ENCODE assay signal across 14 mouse cellular contexts in the genomic region with DNA sequence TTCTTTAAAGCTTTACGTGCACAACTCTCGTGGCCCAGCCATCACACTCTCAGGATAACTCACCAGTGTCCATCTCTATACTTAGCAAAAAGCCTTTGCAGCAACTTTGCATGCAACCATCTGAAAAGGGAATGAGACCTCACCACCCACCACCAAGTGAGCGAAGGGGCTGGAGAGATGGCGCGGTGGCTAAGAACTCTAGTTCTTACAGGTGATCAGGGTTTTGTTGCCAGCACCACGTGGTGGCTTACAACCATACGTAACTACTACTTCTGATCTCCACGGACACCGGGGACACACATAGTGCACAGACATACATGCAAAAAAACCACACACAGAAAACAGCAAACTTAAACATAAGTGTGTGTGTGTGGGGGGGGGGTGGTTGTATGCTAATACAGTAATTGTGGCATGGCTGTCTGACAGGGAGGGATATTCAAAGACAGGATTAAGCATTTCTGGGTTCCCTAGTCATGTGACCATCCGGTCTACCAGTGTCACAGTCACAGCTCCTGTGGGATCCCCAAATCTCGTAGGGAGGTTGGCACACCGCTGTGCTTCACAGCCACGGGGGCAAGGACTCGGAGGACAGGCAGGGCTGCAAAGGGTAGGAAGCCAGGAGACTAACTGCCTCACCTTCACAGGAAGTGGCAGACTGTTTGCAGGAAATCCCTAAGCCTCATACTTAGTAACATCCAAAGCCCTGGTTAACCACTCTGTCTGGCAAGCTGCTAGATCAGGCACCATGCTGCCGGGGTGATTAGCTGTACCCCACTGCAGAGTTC. TPM values are rescaled to one million over a fixed set of nuclear protein-coding genes. Genes with fewer than 3 reads are reported as not detected.
DNase-seq lines count a peak whose midpoint lies in the region; ATAC-seq and TF ChIP-seq lines count a peak whose summit lies in the region.
"Had no signal": no experiment of that assay in that cellular context is flagged by ENCODE, and none has a peak within 500 bp of the region (broad histone marks: within the 10 kb centered on the region; RNA-seq: fewer than 3 reads in every experiment).

No protein-coding gene starts in this region.

- no peaks in the 10 kb centered on the region for H3K9me3 ChIP-seq in megakaryocyte, embryonic 14.5 days
- no peaks in the 10 kb centered on the region for H3K9me3 ChIP-seq in lung, postnatal 0 days (ENCODE audit: low read length)
- H3K9me3 ChIP-seq: hindbrain, embryonic 15.5 days; midbrain, embryonic 13.5 days had no signal

- no peak for TF ChIP-seq CTCF in lung, postnatal 0 days (IDR thresholded peaks at IDR 0.05)

- DNase-seq in spleen, postnatal 10 days (ENCODE audit: low spot score in 2 of 2), result peak; percentile 43 to 49
- no peak for DNase-seq in spleen, adult 12 weeks (ENCODE audit: low spot score)
- DNase-seq in thymus, postnatal 36 days, result peak; percentile 80 to 85
- DNase-seq in lung, postnatal 14 days, result no peak
- DNase-seq in c-Kit-positive CD71-positive TER-119-positive erythroid progenitor cells, embryonic 14.5 days (ENCODE audit: low spot score), result no peak
- no peak for DNase-seq in lung, postnatal 0 days (ENCODE audit: low spot score)
- DNase-seq: adrenal gland, adult 8-10 months; cerebellum, adult 11 months; layer of hippocampus, postnatal 36 days had no signal

- no peak overlapping the region for H3K4me2 ChIP-seq in lung, postnatal 0 days (replicated peaks; ENCODE audit: low read depth, low read length)
- H3K4me2 ChIP-seq: hindbrain, embryonic 15.5 days; midbrain, embryonic 13.5 days had no signal

- ATAC-seq in granulocyte monocyte progenitor cell, adult 5-6 weeks (replicated peaks; ENCODE audit: poor library complexity, severe bottlenecking), result peak; percentile 56
- ATAC-seq in lung, postnatal 0 days, result no peak
- ATAC-seq: midbrain, embryonic 13.5 days had no signal

- peaks cover 98% of the 10 kb centered on the region for H3K4me1 ChIP-seq in megakaryocyte, embryonic 14.5 days
- H3K4me1 ChIP-seq in lung, postnatal 0 days (ENCODE audit: insufficient read depth, low read depth, low read length), result no peaks in the 10 kb centered on the region
- H3K4me1 ChIP-seq: midbrain, embryonic 13.5 days had no signal

- no peaks in the 10 kb centered on the region for H3K27me3 ChIP-seq in megakaryocyte, embryonic 14.5 days (replicated peaks)
- no peaks in the 10 kb centered on the region for H3K27me3 ChIP-seq in lung, postnatal 0 days (replicated peaks; ENCODE audit: insufficient read depth, low read length)
- H3K27me3 ChIP-seq: hindbrain, embryonic 15.5 days had no signal

- TF ChIP-seq EP300 in lung, postnatal 0 days (IDR thresholded peaks at IDR 0.05), result no peak

- H3K27ac ChIP-seq in lung, postnatal 0 days (ENCODE audit: low read length), result no peak overlapping the region
- H3K27ac ChIP-seq: hindbrain, embryonic 15.5 days; kidney, postnatal 0 days; midbrain, embryonic 13.5 days had no signal

- 79% methylated on average over 15 of the region's 15 CpGs for WGBS in lung, postnatal 0 days

- no peak overlapping the region for H3K9ac ChIP-seq in lung, postnatal 0 days (replicated peaks; ENCODE audit: low read depth)
- H3K9ac ChIP-seq: hindbrain, embryonic 15.5 days; midbrain, embryonic 13.5 days had no signal

- H3K4me3 ChIP-seq in megakaryocyte, embryonic 14.5 days (replicated peaks), result peak overlapping the region; percentile 76
- no peak overlapping the region for H3K4me3 ChIP-seq in lung, postnatal 0 days (ENCODE audit: low read depth, low read length)
- H3K4me3 ChIP-seq: hindbrain, embryonic 15.5 days; midbrain, embryonic 13.5 days had no signal

- H3K36me3 ChIP-seq in megakaryocyte, embryonic 14.5 days (replicated peaks; ENCODE audit: low read length), result peaks cover 65% of the 10 kb centered on the region
- H3K36me3 ChIP-seq in lung, postnatal 0 days (ENCODE audit: insufficient read depth, low read length), result no peaks in the 10 kb centered on the region
- H3K36me3 ChIP-seq: hindbrain, embryonic 15.5 days; midbrain, embryonic 13.5 days had no signal

RNA-seq across cellular contexts. Expression of a gene that starts 21.8 kb away (rescaled TPM):
- 10.9 and 11.9 TPM in 2 replicates for total RNA-seq in granulocyte monocyte progenitor cell, adult 5-6 weeks (2014; fragmentation: Nextera tagmentation)
- 6.5 and 8.6 TPM in 2 replicates for total RNA-seq in granulocyte monocyte progenitor cell, adult 5-6 weeks (2017)
- 43.5 and 60.3 TPM in 2 replicates for polyA plus RNA-seq in megakaryocyte, embryonic 14.5 days (2012; ENCODE audit: insufficient read depth, low replicate concordance)
- polyA plus RNA-seq in lung, postnatal 0 days (2015; fragmentation: Nextera tagmentation; extraction: Ambion mirVana), result 2.5 TPM in 2 replicates

RNA-seq across cellular contexts. Expression of a gene that starts 32.5 kb away (rescaled TPM):
- total RNA-seq in granulocyte monocyte progenitor cell, adult 5-6 weeks (2014; fragmentation: Nextera tagmentation), result 2.6 TPM in 1 of 2 replicates, not detected in the other
- total RNA-seq in granulocyte monocyte progenitor cell, adult 5-6 weeks (2017), result 0.56 and 0.77 TPM in 2 replicates
- polyA plus RNA-seq in megakaryocyte, embryonic 14.5 days (2012; ENCODE audit: insufficient read depth, low replicate concordance), result 3.3 and 17.4 TPM in 2 replicates
- polyA plus RNA-seq in lung, postnatal 0 days (2015; fragmentation: Nextera tagmentation; extraction: Ambion mirVana), result 2.4 and 2.5 TPM in 2 replicates

Comparison
In these comparisons a context has a peak if more than half of its experiments do, and no peak if none do; other contexts are left out.
1. DNase-seq: peak in spleen, postnatal 10 days (2 of 2) and thymus, postnatal 36 days (2 of 2); none in spleen, adult 12 weeks (single experiment), lung, postnatal 14 days (single experiment), c-Kit-positive CD71-positive TER-119-positive erythroid progenitor cells, embryonic 14.5 days (single experiment) and lung, postnatal 0 days (single experiment).
2. RNA of a gene that starts 21.8 kb away (polyA plus RNA-seq): 43.5 to 60.3 TPM in megakaryocyte, embryonic 14.5 days; 2.5 TPM in lung, postnatal 0 days; every median in the first group is over 10 times any median in the second.